Mouse (Mus musculus) liver, postnatal 0 days (tissue): ENCODE results near the gene Tango6.

ENCODE experiments used
- CTCF ChIP-seq: sonication (generic); IDR thresholded peaks from 2 replicates; pipeline ENCODE4 v1.5.1; 2016; ENCODE audit warnings: antibody characterized with exemption, low read depth
- EP300 ChIP-seq: IDR thresholded peaks from 2 replicates; pipeline ENCODE4 v1.6.1; 2016; ENCODE audit warnings: antibody characterized with exemption, low read depth, mild to moderate bottlenecking

DNA sequence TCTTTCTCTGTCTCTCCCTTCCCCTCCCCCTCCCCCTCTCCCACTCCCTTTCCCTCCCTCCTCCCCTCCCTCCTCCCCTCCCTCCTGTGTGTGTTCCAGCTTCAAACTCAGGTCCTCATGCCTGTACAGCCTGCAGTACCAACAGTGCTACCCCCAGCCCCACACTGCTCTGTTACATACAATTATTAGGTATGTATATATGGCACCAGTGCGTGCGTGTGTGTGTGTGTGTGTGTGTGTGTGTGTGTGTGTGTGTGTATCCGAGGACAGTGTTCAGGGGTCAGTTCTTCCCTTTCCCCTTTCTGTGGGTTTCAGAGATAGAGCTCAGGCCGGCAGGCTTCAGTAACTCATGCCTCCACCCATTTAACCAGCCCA is 134.3 kb downstream of the Tango6 start:
- TF ChIP-seq CTCF (no peak), EP300 (no peak)
